Mouse (Mus musculus) embryonic facial prominence, embryonic 10.5 days (tissue): ENCODE measurements around the gene Vdac2. TPM values are rescaled to one million over a fixed set of nuclear protein-coding genes. Genes with fewer than 3 reads are reported as not detected.

Experiments
- DNase-seq: peaks from one replicate; pipeline ENCODE4 v3.0.0-alpha.2; 2017; ENCODE audit warnings: low spot score
- H3K27ac ChIP-seq: fragments of 300-500 bp; sonication (generic); replicated peaks from 2 replicates; pipeline ENCODE4 v1.5.1; 2016; ENCODE audit warnings: mild to moderate bottlenecking
- H3K27me3 ChIP-seq: fragments of 300-500 bp; sonication (generic); replicated peaks from 2 replicates; pipeline ENCODE4 v1.6.1; 2016; ENCODE audit warnings: low read depth, mild to moderate bottlenecking; ENCODE audit not compliant: poor library complexity, severe bottlenecking
- H3K36me3 ChIP-seq: fragments of 300-500 bp; sonication (generic); replicated peaks from 2 replicates; pipeline ENCODE4 v1.6.1; 2016; ENCODE audit warnings: mild to moderate bottlenecking, moderate library complexity
- H3K4me1 ChIP-seq: fragments of 300-500 bp; sonication (generic); 2 replicates; pipeline ENCODE4 v1.6.1; 2016
- H3K4me3 ChIP-seq: fragments of 300-500 bp; sonication (generic); 2 replicates; pipeline ENCODE4 v1.5.1; 2016; ENCODE audit warnings: mild to moderate bottlenecking, moderate library complexity
- H3K9me3 ChIP-seq: fragments of 300-500 bp; sonication (generic); 2 replicates; pipeline ENCODE4 v1.6.1; 2016; ENCODE audit warnings: mild to moderate bottlenecking
- WGBS: fragments of 180-500 bp; shearing (Covaris S2); methylation state at CpG from one replicate; pipeline ENCODE4 v1.1.7; 2016; 5-methylcytosine and 5-hydroxymethylcytosine counted together
- polyA plus RNA-seq: library from polyadenylated mRNA; unstranded; fragments of >200 nt; fragmentation: Nextera tagmentation; extraction: Ambion mirVana; gene quantifications from 2 replicates; pipeline ENCODE4 v1.2.1, GENCODE M21; 2016

Vdac2 gene
- 286 TPM in 2 replicates for polyA plus RNA-seq

DNA sequence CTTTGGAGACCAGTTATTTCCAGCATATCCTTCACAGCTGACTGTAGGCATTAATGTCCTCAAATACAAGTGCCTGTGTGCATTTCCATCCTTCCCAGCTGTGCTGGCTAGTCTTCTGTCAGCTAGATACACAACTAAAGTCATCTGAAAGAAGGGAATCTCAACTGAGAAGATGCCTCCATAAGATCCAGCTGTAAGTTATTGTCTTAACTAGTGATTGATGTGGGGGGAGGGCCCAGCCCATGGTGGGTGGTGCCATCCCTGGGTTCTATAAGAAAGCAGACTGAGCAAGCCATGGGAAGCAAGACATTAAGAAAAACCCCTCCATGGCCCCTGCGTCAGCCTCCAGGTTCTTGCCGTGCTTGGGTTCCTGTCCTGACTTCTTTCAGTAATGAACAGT lies at the start of gene Vdac2:
Gene Vdac2 (plus strand): TSS at position 301 of the 400 bp plus-strand sequence.
- no peak for DNase-seq
- 90% methylated on average over 2 of the region's 2 CpGs for WGBS
- no peaks in the 10 kb centered on the region for H3K36me3 ChIP-seq

DNA sequence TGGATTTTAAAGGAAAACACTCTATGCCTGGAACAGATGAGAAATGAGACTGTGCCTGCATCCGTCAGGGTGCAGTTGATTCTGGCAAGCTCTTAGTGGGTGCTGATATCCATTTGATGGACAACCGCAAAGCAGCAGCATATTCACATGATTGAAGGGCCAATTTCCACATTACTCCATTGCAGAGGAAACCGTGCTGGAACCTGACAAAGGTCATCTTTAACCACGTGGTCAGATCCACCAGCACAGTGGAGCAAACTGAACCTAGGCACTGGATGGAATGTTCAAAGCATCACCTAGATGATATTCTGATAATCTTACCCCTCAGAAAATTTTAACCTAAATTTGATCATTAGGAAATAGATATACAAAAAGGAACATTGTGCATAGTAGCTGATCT lies 48.8 kb upstream of the Vdac2 start:
- H3K9me3 ChIP-seq = 0 out of 2 replicates have a peak, but pooled peaks cover 4% of the 10 kb centered on the region
- peaks cover 55% of the 10 kb centered on the region for H3K36me3 ChIP-seq
- no peak overlapping the region for H3K4me3 ChIP-seq
- no peaks in the 10 kb centered on the region for H3K27me3 ChIP-seq
- H3K27ac ChIP-seq = no peak overlapping the region
- peaks cover 10% of the 10 kb centered on the region for H3K4me1 ChIP-seq
- no peak for DNase-seq
- WGBS = 88% methylated on average over 4 of the region's 4 CpGs

More for the DNA sequence above, at the start of gene Vdac2:
- no peaks in the 10 kb centered on the region for H3K27me3 ChIP-seq
- H3K4me1 ChIP-seq = peaks cover 6% of the 10 kb centered on the region; the same call in 1 of the 2 replicates
- H3K4me3 ChIP-seq = no peak within 1 kb of the TSS
- H3K9me3 ChIP-seq = no peaks in the 10 kb centered on the region
- no peak within 1 kb of the TSS for H3K27ac ChIP-seq

DNA sequence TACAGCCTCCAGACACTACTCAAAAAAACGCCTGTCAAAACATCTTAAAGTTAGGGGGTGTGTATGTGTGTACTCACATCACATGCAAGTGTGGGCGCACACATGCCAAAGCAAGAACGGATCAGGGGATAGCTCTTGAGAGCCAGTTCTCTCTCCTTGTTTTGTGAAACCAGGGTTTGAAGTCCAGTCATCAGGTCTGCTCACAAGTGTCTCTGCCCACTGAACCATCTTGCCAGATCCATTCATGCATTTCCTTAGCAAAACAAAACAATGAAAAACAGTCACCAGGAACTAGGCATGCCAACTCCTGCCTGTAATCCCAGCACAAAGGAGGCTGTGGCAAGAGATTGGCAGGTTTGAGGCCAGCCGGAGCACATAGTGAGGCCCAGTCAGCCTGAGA lies 38.5 kb upstream of the Vdac2 start:
- 87% methylated on average over 4 of the region's 4 CpGs for WGBS
- Histone ChIP-seq H3K36me3 (peaks cover 50% of the 10 kb centered on the region), H3K27ac (no peak overlapping the region), H3K4me1 (no peaks in the 10 kb centered on the region), H3K9me3 (no peaks in the 10 kb centered on the region), H3K4me3 (no peak overlapping the region), H3K27me3 (no peaks in the 10 kb centered on the region)
- DNase-seq = no peak

DNA sequence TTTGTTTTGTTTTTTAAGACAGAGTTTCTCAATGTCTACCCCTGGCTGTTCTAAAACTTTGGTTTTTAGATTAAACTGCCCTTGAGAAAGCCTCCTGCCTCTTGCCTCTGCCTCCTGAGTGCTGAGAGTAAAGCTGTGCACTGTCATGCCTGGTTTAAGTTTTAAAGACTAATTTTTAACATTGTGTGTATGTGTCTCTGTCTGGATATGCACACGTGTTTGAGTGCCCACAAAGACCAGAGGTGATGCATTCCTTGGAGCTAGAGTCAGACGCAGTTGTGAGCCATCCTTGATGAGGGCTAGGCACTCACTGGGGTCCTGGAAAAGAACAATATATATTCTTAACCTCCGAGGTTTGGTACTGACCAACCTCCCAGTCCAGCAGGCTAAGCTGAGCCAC lies 37.7 kb upstream of the Vdac2 start:
- H3K4me1 ChIP-seq = no peaks in the 10 kb centered on the region
- no peak overlapping the region for H3K4me3 ChIP-seq
- no peaks in the 10 kb centered on the region for H3K9me3 ChIP-seq
- no peak for DNase-seq
- peaks cover 51% of the 10 kb centered on the region for H3K36me3 ChIP-seq
- H3K27me3 ChIP-seq = no peaks in the 10 kb centered on the region
- WGBS = 83% methylated on average over 3 of the region's 3 CpGs
- no peak overlapping the region for H3K27ac ChIP-seq

DNA sequence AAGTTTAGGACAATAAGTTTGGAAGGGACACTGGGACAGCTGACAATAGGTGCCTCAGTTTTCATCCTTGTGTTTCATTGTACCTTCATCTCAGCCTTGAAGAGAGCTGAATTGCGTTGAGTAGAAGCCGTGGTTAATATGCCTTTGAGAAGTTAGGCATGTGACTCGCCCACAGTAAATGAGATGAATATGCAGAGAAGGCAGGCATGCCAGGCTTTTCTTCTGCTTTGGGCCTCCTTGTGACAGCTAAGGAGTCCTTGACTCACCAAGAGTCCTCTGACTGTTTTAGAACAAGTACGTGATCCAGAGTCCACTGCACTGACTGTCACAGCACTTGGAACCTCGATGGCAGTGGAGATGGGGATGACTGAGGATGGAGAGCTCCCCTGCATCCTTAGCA lies 36.9 kb upstream of the Vdac2 start:
- H3K9me3 ChIP-seq = no peaks in the 10 kb centered on the region
- H3K4me1 ChIP-seq = no peaks in the 10 kb centered on the region
- no peak for DNase-seq
- no peak overlapping the region for H3K27ac ChIP-seq
- H3K36me3 ChIP-seq = peaks cover 59% of the 10 kb centered on the region
- no peaks in the 10 kb centered on the region for H3K27me3 ChIP-seq
- 92% methylated on average over 5 of the region's 5 CpGs for WGBS
- no peak overlapping the region for H3K4me3 ChIP-seq

DNA sequence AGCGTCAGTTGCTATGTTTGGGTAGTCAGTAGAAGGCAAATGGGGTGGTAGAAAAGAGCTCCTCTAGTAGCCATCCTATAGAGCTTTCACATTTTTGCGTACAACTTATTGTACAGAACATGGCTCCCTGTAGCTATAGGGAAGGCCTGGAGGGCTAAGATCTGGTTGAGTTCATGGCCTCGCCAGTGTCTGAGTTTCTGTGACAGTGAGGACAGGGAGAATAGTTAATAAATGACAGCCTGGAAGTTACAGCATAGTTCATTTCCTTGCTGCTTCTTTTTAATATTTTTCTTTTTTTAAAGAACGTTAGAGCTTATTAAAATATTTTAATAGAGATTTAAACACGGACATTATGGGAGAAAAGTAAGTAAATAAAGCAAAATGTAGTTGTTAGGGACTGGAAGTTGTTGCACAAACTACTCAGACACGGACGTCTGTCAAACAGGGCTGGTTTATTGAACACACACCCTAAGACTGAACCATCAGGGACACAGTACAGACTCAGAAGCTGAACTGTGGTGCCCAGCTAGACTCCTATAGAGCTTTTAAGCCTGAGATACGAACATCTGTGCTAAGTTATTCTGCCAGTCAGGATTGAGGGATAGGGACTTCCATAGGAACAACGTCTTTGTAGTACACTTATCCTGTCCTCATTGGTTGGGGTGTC lies 34.3 kb upstream of the Vdac2 start:
- no peak for DNase-seq
- Histone ChIP-seq H3K27me3 (no peaks in the 10 kb centered on the region), H3K27ac (no peak overlapping the region), H3K9me3 (no peaks in the 10 kb centered on the region), H3K4me3 (no peak overlapping the region), H3K36me3 (peaks cover 60% of the 10 kb centered on the region), H3K4me1 (peaks cover 4% of the 10 kb centered on the region; the same call in 1 of the 2 replicates)
- 93% methylated on average over 9 of the region's 9 CpGs for WGBS

DNA sequence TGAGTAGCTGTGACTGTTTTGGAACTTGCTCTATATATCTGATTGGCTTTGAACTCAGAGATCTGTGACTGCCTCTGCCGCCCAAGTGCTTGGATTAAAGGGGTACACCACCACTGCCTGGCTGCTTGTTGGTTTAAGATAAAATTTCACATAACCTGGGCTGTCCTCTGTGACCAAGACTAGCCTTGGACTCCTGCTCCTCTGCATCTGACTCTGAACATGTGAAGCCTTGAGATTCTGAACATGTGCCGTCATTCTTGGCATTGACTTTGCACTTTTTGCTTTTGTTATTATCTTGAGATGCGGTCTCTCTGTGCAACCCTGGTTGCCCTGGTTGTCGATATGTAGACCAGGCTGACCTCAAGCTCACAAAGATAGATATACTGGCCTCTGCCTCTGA lies 33.3 kb upstream of the Vdac2 start:
- no peaks in the 10 kb centered on the region for H3K9me3 ChIP-seq
- no peak overlapping the region for H3K4me3 ChIP-seq
- H3K27ac ChIP-seq = no peak overlapping the region
- DNase-seq = no peak
- H3K27me3 ChIP-seq = no peaks in the 10 kb centered on the region
- 93% methylated on average over 4 of the region's 4 CpGs for WGBS
- H3K36me3 ChIP-seq = peaks cover 54% of the 10 kb centered on the region
- peaks cover 4% of the 10 kb centered on the region; the same call in 1 of the 2 replicates for H3K4me1 ChIP-seq

DNA sequence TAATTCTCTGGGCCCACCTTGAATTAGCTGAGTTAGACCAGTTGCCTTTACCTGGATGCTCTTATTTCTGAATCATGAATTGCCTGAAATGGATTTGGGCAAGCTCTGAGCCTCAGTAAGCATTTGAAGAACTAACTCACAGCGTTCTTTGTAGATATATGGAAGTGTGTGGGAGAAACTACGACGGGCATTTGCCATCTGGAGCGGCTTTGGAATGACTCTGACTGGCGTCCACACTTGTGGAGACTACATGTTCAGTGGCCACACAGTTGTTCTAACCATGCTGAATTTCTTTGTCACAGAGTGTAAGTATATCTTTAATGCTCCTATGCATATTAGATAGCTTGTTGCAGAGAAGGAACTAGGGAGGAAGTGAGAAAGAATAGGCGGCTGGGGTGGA lies 32.8 kb upstream of the Vdac2 start:
- peaks cover 4% of the 10 kb centered on the region; the same call in 1 of the 2 replicates for H3K4me1 ChIP-seq
- WGBS = 93% methylated on average over 6 of the region's 6 CpGs
- H3K36me3 ChIP-seq = peaks cover 53% of the 10 kb centered on the region

DNA sequence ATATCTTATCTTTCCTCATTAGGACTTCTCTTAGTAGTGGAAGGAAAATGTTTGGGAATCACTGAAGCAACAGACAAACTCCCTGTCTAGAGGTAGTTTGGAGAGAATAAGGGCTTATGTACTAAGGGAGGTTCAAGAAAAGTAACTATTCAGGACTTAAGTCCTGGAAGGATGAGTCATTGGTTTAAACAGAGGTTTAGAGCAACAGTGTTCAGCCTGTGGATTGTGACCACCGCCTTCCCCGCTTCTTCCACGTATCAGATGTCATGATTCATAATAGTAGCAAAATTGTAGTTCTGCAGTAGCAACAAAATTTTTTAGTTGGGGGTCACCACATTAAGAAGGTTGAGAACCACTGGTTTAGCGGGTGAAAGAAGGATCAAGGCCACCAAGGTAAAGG lies 24.4 kb upstream of the Vdac2 start:
- Histone ChIP-seq H3K4me3 (no peak overlapping the region), H3K27ac (no peak overlapping the region), H3K27me3 (no peaks in the 10 kb centered on the region), H3K36me3 (peaks cover 11% of the 10 kb centered on the region), H3K4me1 (no peaks in the 10 kb centered on the region), H3K9me3 (no peaks in the 10 kb centered on the region)
- no peak for DNase-seq
- WGBS = 92% methylated on average over 4 of the region's 4 CpGs

More for the DNA sequence above, 32.8 kb upstream of the Vdac2 start:
- no peak overlapping the region for H3K4me3 ChIP-seq
- H3K27me3 ChIP-seq = no peaks in the 10 kb centered on the region
- no peak overlapping the region for H3K27ac ChIP-seq
- DNase-seq = no peak
- H3K9me3 ChIP-seq = no peaks in the 10 kb centered on the region

DNA sequence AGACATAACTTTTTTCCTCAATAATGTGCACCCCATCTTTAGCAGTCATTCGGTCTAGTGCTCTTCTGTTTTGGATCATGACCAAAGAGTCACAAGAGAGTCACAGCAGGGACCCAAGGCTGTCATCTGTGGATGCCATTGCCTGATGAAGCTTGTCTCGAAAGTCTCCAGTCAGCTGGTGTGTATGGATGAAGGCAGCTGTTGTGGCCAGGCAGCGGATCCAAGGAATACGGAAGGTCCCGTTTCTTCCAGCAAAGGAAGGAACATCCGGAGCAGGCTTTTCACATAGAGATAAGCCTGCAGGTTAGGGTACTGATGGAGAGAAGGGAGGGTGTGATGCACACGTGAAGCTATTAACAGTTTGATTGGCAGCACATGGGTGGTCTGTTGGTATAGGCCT lies 23.4 kb upstream of the Vdac2 start:
- WGBS = 88% methylated on average over 7 of the region's 7 CpGs

DNA sequence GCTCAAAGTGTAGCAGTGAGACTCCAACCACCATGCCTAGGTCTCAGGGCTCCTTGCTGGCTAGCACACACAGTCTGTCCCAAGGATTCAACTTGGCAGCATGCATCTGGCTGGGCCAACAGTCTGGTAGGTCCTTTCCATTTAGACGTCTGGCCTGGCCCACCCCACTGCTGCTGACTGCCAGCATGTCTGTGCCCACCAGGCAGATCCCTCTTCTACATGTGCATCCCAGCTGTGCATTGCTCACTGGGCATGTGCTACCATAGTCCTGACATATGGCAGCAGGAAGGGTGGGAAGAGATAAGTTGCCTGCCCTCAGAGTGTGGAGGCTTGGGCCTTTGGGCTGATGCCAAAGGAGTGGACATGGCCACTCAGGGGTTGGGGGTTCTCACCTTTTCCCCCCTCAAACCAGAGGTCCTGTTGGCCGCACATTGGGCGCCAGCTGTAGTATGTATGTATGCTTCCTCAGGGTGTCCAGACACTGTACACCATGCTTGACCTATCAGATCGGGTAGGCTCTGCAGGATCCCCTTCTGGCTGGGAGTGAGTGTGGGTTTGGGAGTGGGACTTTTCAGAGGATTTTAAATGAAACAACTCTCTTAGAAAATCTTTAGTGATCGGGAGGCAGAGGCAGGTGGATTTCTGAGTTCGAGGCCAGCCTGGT lies 22.4 kb upstream of the Vdac2 start:
- Histone ChIP-seq H3K9me3 (no peaks in the 10 kb centered on the region), H3K36me3 (peaks cover 11% of the 10 kb centered on the region), H3K27ac (no peak overlapping the region), H3K4me1 (no peaks in the 10 kb centered on the region), H3K4me3 (no peak overlapping the region), H3K27me3 (no peaks in the 10 kb centered on the region)
- WGBS = 94% methylated on average over 6 of the region's 6 CpGs
- DNase-seq = no peak

More for the DNA sequence above, 23.4 kb upstream of the Vdac2 start:
- no peak overlapping the region for H3K27ac ChIP-seq
- peaks cover 11% of the 10 kb centered on the region for H3K36me3 ChIP-seq
- no peaks in the 10 kb centered on the region for H3K27me3 ChIP-seq
- DNase-seq = no peak
- H3K4me3 ChIP-seq = no peak overlapping the region
- H3K4me1 ChIP-seq = no peaks in the 10 kb centered on the region
- no peaks in the 10 kb centered on the region for H3K9me3 ChIP-seq

DNA sequence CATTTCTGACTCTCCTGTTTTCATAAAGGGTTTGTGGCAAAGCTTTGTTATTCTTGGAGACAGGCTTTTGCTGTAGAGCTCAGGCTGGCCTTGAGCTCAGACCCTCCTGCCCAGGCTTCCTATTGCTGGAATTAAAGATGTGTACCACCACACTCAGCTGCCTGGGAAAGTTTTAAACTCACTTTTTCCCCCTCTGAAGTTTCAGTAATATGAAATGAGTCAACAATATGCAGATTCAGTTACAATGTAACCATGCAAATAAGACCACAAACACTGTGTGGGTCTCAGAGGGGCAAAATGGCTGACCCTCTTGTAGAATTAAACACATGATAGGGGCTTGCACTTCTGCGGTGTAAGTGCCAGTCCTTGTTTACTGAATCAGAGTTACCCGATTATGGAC lies 18.8 kb upstream of the Vdac2 start:
- no peak overlapping the region for H3K4me3 ChIP-seq
- H3K27ac ChIP-seq = no peak overlapping the region
- DNase-seq = no peak
- H3K27me3 ChIP-seq = no peaks in the 10 kb centered on the region
- H3K4me1 ChIP-seq = no peaks in the 10 kb centered on the region
- 0 out of 2 replicates have a peak, but pooled peaks cover 4% of the 10 kb centered on the region for H3K36me3 ChIP-seq
- WGBS = 93% methylated on average over 2 of the region's 2 CpGs
- no peaks in the 10 kb centered on the region for H3K9me3 ChIP-seq

DNA sequence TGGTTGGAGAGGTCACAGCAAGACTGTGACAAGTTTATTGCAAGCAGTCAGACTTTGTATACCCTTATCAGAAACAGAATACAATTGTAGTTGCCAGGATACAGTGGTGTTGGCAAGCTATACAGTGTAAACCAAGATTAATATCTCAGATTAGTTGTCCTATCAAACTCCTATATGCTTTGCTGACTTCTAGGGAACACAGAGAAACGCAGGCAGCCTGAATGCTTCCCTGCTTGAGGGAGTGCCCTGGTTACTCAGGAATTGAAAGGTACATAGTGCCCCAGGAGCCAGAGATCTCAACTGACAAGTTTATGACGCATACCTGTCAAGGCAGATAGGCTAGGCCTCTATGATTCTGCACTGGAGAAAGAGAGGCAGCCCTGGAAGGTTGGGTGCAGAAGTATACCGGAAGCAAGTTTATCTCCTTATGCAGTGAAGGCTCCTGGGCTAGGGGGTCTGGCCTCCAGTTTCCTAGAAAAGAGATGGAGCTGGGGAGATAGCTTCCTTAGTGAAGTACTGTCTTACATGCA lies 18.3 kb upstream of the Vdac2 start:
- Histone ChIP-seq H3K27me3 (no peaks in the 10 kb centered on the region), H3K4me3 (no peak overlapping the region), H3K9me3 (no peaks in the 10 kb centered on the region), H3K36me3 (0 out of 2 replicates have a peak, but pooled peaks cover 4% of the 10 kb centered on the region), H3K4me1 (no peaks in the 10 kb centered on the region), H3K27ac (no peak overlapping the region)
- DNase-seq = no peak
- WGBS = 85% methylated on average over 3 of the region's 3 CpGs
